Mouse (Mus musculus) midbrain, embryonic 12.5 days (tissue): ENCODE measurements around the gene Sept4. TPM values are rescaled to one million over a fixed set of nuclear protein-coding genes. Genes with fewer than 3 reads are reported as not detected.

Experiments used
- ATAC-seq: fragments of 200-750 bp; cut with Nextera tagmentation; 2 replicates; pipeline ENCODE4 v1.8.0; 2017; ENCODE audit warnings: low read depth, moderate TSS enrichment, moderate library complexity; ENCODE audit not compliant: low FRiP score
- H3K27ac ChIP-seq: fragments of 300-500 bp; sonication (generic); replicated peaks from 2 replicates; pipeline ENCODE4 v1.5.1; 2016; ENCODE audit warnings: mild to moderate bottlenecking
- H3K27me3 ChIP-seq: fragments of 300-500 bp; sonication (generic); 2 replicates; pipeline ENCODE4 v1.6.1; 2016; ENCODE audit warnings: mild to moderate bottlenecking
- H3K36me3 ChIP-seq: fragments of 300-500 bp; sonication (generic); 2 replicates; pipeline ENCODE4 v1.6.1; 2016
- H3K4me1 ChIP-seq: fragments of 300-500 bp; sonication (generic); 2 replicates; pipeline ENCODE4 v1.6.1; 2016
- H3K4me2 ChIP-seq: fragments of 300-500 bp; sonication (generic); replicated peaks from 2 replicates; pipeline ENCODE4 v1.6.1; 2016; ENCODE audit warnings: mild to moderate bottlenecking, moderate library complexity
- H3K4me3 ChIP-seq: fragments of 300-500 bp; sonication (generic); 2 replicates; pipeline ENCODE4 v1.5.1; 2016; ENCODE audit warnings: mild to moderate bottlenecking
- H3K9ac ChIP-seq: fragments of 300-500 bp; sonication (generic); replicated peaks from 2 replicates; pipeline ENCODE4 v1.6.1; 2016; ENCODE audit warnings: mild to moderate bottlenecking, moderate library complexity
- H3K9me3 ChIP-seq: fragments of 300-500 bp; sonication (generic); 2 replicates; pipeline ENCODE4 v1.6.1; 2016; ENCODE audit warnings: mild to moderate bottlenecking
- WGBS: fragments of 180-500 bp; shearing (Covaris S2); methylation state at CpG from one replicate; pipeline ENCODE4 v1.1.7; 2016; 5-methylcytosine and 5-hydroxymethylcytosine counted together
- polyA plus RNA-seq: library from polyadenylated mRNA; unstranded; fragments of >200 nt; fragmentation: Nextera tagmentation; extraction: Ambion mirVana; gene quantifications from 2 replicates; pipeline ENCODE4 v1.2.1, GENCODE M21; 2016

Sept4 gene
- polyA plus RNA-seq, 1 experiment from 2014 or later, result 12.5 TPM

DNA sequence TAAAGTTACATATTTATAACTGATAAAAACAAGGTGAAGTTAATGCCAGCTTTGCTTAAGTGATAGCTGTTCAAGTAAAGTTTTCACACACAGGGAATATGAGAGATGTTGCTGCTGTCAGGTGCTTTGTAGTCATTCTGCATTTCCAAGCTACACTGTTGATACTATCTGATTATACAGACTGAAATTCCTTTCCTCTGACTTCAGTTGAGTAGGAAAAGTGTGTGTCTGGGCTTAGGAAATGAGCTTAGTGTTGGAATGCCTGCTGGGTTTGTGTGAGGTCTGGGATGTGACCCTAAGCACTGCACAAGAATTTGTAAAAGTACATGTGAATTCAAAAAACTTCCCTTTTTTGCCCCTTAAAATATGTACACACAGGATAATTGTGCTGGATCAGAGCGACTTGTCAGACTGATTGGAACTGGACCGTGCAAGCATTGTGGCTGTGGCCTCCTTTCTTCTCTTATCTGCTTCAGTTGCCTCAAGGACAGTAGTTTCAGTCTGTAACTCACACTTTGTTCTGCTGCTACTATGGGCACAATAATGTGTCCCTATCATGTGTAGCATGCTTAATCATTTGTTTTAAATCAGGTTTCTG, 13.5 kb upstream of the Sept4 start:
- Histone ChIP-seq H3K4me1 (peaks cover 6% of the 10 kb centered on the region; the same call in 1 of the 2 replicates), H3K9ac (no peak overlapping the region), H3K27me3 (no peaks in the 10 kb centered on the region), H3K36me3 (no peaks in the 10 kb centered on the region), H3K4me2 (no peak overlapping the region), H3K4me3 (no peak overlapping the region), H3K27ac (no peak overlapping the region), H3K9me3 (no peaks in the 10 kb centered on the region)
- 33% methylated on average over 2 of the region's 2 CpGs for WGBS
- no peak for ATAC-seq

DNA sequence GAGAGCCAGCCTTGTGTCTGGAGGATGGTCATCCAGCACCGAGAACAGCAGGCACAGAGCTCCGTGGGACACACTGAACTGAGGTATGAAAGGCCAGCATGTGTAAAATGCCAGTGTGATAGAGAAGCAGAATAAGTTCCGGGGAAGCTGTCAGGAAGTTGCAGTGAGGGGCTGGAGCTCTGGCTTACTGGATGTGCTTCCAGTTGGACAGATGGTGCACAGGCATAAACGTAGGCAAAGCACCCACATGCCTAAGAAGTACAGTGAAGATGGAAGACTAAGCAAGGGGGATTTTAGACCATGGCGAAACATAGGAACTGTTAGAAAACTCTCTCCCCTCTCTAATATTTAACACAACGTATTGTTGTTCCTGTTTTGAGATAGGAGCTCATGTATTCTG, 7.5 kb upstream of the Sept4 start:
- Histone ChIP-seq H3K36me3 (no peaks in the 10 kb centered on the region), H3K27ac (no peak overlapping the region), H3K9ac (no peak overlapping the region), H3K4me2 (no peak overlapping the region), H3K4me1 (no peaks in the 10 kb centered on the region), H3K27me3 (no peaks in the 10 kb centered on the region), H3K9me3 (no peaks in the 10 kb centered on the region), H3K4me3 (no peak overlapping the region)
- 83% methylated on average over 6 of the region's 6 CpGs for WGBS
- no peak for ATAC-seq

DNA sequence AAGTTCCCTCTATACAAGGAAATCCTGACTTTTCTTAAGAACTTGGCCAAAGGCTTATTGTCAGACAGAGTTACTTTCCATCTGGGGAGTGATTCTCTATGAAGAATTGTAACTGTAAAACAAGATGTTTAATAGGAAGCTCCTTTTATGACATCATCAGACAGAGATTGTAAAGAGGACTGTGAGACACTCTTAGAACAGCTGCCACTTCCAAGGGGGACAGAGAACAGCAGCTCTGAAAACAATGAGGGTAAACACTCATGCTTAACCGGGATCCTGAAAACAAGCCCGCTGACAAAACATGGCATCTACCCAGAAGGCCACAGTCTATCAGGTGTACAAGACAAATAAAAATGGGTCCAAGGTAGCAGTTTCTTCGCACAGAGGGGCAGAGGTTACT, 2.2 kb upstream of the Sept4 start, which contains the start of gene Gm11492:
Gene Gm11492, plus strand, starts transcription at position 153 of the 400 bp plus-strand sequence.
- Histone ChIP-seq H3K4me2 (no peak within 1 kb of the TSS), H3K27me3 (no peaks in the 10 kb centered on the region), H3K4me1 (no peaks in the 10 kb centered on the region), H3K9me3 (no peaks in the 10 kb centered on the region), H3K9ac (no peak within 1 kb of the TSS), H3K27ac (no peak within 1 kb of the TSS), H3K36me3 (no peaks in the 10 kb centered on the region), H3K4me3 (no peak within 1 kb of the TSS)
- no peak for ATAC-seq
- WGBS, result 82% methylated on average over 3 of the region's 3 CpGs

DNA sequence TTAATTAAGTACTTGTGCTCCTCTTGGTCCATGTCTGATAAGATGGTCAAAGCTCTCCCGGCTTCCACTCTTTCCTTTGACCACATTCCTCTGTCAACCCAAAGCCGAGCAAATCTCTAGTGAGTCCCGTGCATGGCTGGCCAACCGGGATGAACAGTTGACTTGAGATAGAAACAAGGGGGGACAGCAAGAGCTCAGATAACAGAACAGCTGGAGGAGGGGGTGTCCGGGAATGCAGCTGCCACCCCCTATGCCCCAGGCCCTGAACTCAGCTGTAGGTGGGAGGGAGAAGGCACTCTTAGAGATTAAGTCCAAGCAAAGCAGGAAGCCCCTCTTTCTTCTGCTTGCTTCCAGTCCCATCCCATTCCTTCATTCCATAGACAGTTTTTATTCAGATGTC, 2.0 kb downstream of the Sept4 start:
- no peak overlapping the region for H3K27ac ChIP-seq
- WGBS, result 51% methylated on average over 5 of the region's 5 CpGs
- 0 out of 2 replicates have a peak, but pooled peaks cover 3% of the 10 kb centered on the region for H3K4me1 ChIP-seq
- no peak overlapping the region for H3K4me2 ChIP-seq
- no peaks in the 10 kb centered on the region for H3K9me3 ChIP-seq
- no peaks in the 10 kb centered on the region for H3K27me3 ChIP-seq
- H3K4me3 ChIP-seq, result no peak overlapping the region
- no peaks in the 10 kb centered on the region for H3K36me3 ChIP-seq
- H3K9ac ChIP-seq, result no peak overlapping the region
- ATAC-seq, result no peak

DNA sequence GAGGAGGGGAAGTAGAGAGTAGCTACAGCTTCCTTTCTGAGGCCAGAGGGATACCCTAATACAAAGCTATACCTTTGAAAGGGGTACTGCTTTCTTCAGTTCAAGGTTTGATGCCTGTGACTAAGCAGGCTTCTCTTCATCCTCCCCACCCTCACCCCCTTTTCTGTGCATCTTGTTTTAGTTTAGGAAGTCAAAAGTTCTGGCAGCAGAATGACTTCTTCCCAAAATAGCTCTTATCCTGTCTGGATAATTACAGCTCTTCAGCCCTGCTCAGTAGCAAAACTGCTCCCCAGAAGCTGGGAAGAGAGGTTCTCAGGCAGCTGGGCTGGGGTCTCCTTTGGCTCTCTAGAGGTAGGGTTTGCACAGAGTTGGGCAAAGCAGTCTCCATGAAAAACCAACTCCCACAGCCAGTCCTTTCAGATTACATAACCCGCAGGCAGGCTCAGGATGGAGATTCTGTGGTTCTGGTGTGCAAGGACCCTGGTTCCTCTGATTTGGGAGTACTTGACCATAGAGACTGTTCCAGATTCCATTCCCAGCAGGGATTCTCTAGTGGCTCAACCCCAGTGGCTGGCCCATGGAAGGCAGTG, 2.8 kb downstream of the Sept4 start:
- Histone ChIP-seq H3K4me2 (no peak overlapping the region), H3K9ac (no peak overlapping the region), H3K4me1 (0 out of 2 replicates have a peak, but pooled peaks cover 3% of the 10 kb centered on the region), H3K9me3 (no peaks in the 10 kb centered on the region), H3K27ac (no peak overlapping the region), H3K36me3 (no peaks in the 10 kb centered on the region), H3K4me3 (no peak overlapping the region), H3K27me3 (0 out of 2 replicates have a peak, but pooled peaks cover 3% of the 10 kb centered on the region)
- ATAC-seq, result no peak
- 93% methylated on average over 1 of the region's 1 CpGs for WGBS

DNA sequence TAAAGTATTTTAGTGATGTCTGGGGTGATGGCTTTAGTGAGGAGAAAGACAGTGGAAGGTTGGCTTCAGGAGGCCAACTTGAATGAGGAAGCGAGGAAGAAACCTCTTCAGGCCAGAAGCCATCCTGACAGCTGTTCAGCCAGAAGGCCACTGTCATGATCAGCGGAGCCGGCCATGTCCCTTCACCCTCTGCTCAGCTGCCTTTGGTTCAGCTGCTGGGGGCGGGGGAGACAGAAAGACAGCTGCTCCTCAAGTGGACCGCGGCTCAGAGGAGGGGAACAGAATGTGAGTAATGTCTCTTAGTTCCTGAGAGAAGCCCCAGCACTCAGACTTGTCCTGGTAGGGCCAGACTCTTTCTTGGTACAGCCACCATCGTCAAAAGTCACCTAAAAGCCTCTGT, 5.0 kb downstream of the Sept4 start:
- 69% methylated on average over 7 of the region's 7 CpGs for WGBS
- H3K4me3 ChIP-seq, result no peak overlapping the region
- ATAC-seq, result no peak
- 0 out of 2 replicates have a peak, but pooled peaks cover 12% of the 10 kb centered on the region for H3K27me3 ChIP-seq
- H3K27ac ChIP-seq, result no peak overlapping the region
- H3K4me2 ChIP-seq, result no peak overlapping the region
- no peaks in the 10 kb centered on the region for H3K36me3 ChIP-seq
- H3K9me3 ChIP-seq, result no peaks in the 10 kb centered on the region
- no peak overlapping the region for H3K9ac ChIP-seq
- H3K4me1 ChIP-seq, result peaks cover 18% of the 10 kb centered on the region

DNA sequence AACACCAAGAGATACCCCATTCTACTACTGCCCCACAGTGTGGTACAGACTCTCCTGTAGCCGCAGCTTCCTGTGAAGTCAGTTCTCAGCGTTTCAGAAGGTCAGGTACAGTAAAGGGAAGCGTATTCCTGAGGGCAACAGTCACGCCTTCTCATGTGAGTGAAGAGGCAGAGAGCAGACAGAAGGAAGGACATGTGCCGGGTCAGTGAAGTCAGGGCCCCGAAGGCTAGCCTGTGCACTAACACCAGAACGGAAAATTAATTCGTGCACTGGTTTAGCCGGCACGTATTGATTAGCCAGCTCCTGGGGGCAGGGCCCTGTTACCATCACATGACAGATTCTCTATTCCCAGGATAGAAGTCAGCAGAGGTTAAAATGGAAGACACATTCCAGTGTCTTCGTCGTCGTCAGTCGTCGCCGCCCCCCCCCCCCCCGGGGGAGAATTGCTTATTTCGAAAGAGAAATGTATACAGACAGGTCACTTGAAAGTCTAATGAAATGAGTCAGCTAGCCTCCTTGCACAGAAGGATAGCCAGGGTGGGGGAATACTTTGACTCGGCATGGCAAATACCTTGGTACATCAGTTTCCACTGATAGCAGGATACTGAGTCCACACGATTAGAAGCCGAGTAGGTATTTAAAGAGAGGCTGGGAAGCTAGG, 5.9 kb downstream of the Sept4 start:
- Histone ChIP-seq H3K4me3 (no peak overlapping the region), H3K27me3 (peaks cover 15% of the 10 kb centered on the region; the same call in 1 of the 2 replicates), H3K36me3 (no peaks in the 10 kb centered on the region), H3K9ac (no peak overlapping the region), H3K4me1 (peaks cover 23% of the 10 kb centered on the region), H3K4me2 (no peak overlapping the region), H3K9me3 (no peaks in the 10 kb centered on the region), H3K27ac (no peak overlapping the region)
- 73% methylated on average over 21 of the region's 21 CpGs for WGBS
- no peak for ATAC-seq

DNA sequence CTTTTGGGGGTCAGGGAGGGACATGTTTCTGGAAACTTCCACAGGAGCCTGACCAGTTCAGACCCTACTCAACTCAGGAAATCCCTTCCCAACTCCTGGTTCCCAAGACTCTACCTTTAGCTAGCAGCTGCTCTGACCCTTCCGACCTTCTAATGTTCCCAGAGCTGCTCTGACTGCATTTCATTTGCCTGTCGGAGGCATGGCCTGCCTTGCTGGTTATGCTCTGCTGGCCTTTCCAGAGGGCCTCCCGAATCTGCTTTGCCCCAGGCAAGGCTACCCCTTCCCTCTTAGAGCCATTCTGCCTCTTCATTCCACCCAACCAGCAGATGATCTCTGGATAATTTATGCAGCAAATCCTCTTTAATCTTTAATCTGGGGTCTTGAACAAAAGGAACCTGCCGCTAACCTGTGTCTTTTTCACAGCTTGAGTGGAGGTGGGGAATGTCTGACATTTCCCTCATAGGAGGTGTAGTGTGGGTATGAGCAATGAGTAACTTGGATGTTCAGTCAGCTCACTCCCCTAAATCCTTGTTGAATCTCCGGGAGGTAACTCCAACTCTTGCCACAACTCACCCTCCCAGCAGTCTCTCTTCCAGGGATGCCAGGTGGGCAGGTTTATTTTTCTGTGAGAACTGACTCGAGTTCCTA, 9.0 kb downstream of the Sept4 start:
- Histone ChIP-seq H3K9me3 (no peaks in the 10 kb centered on the region), H3K36me3 (no peaks in the 10 kb centered on the region), H3K4me2 (peak overlapping the region; percentile 72), H3K4me1 (peaks cover 23% of the 10 kb centered on the region), H3K27ac (no peak overlapping the region), H3K27me3 (peaks cover 29% of the 10 kb centered on the region; the same call in 1 of the 2 replicates), H3K4me3 (peak overlapping the region; percentile 50), H3K9ac (peak overlapping the region; percentile 56; the same call in 1 of the 2 replicates)
- ATAC-seq, result no peak
- WGBS, result 6% methylated on average over 6 of the region's 6 CpGs

DNA sequence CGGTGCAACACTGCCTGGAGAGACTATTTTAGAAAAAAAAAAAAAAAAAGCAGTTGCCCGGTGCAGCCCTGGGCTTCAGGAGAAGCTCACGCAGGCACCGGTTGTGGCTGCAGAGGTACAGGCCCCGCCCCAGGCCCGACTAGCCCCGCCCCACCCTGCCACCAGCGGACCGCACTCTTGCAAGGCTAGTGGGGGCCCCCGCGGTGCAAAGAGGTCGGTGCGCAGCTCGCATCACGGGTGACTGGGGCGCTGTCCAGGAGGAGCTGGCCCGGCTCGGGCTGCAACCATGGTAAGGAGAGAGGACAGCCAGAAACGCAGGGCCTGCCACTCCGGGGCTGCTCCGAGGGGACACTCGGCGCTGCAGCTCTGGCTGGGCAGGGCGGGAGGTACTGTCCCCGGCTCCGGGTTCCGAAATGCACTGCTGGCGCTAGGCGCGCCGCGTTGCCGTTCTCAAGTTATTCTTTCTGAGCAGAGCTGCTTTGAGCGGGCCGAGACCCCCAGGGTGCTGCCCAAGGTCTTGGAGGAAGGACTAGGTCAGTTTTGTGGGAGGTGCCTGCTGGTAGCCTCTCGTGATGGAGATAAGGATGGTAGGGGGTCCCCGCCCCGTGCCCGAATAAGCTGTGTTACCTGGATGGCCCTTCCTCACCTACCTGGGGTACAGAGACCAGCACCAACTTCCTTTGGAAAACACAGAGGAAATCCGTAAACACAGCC, 9.7 kb downstream of the Sept4 start:
- peak overlapping the region; percentile 50 for H3K4me3 ChIP-seq
- peaks cover 29% of the 10 kb centered on the region; the same call in 1 of the 2 replicates for H3K27me3 ChIP-seq
- under 1% methylated on average over 40 of the region's 40 CpGs for WGBS
- 0 out of 2 replicates have a peak overlapping the region, but pooled peaks have one; percentile 43 for H3K27ac ChIP-seq
- H3K4me2 ChIP-seq, result peak overlapping the region; percentile 72
- peaks cover 23% of the 10 kb centered on the region for H3K4me1 ChIP-seq
- ATAC-seq, result peak; percentile 71; the same call in 1 of the 2 replicates
- H3K36me3 ChIP-seq, result no peaks in the 10 kb centered on the region
- no peaks in the 10 kb centered on the region for H3K9me3 ChIP-seq
- peak overlapping the region; percentile 56 for H3K9ac ChIP-seq

DNA sequence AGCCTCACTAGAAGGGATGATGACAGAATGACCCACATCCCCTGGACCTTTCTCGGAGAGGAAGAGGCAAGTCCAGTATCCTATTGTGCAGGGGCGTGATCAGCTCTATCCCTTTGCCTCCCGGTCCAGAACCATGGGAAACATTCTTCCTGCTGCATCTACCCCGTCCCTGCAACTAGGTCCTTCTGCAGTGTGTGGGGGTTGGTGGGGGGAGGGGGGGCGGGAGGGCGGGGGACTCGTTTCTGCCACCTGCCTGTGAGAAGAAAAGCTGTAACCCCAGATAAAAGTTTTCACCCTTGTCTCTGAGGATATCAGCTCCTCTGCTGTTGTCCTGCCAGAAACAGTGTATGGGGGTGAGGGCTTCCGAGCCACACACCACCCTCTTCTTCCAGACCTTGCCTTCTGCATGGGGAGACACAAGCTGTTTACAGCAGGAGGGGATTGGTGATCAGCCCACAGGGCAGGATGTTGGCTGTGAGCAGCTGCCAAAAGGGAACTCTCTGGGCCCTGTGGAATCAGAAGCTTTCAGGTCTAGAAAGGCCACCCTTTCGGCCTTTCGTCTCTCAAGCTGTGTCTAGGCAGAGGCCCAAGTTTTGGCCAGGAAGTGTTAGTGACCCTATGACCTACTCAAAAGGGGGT, 10.4 kb downstream of the Sept4 start:
- H3K9me3 ChIP-seq, result no peaks in the 10 kb centered on the region
- H3K9ac ChIP-seq, result peak overlapping the region; percentile 56
- peak overlapping the region; percentile 50 for H3K4me3 ChIP-seq
- no peaks in the 10 kb centered on the region for H3K36me3 ChIP-seq
- WGBS, result 15% methylated on average over 9 of the region's 10 CpGs
- H3K27ac ChIP-seq, result no peak overlapping the region; the same call in 1 of the 2 replicates
- peaks cover 22% of the 10 kb centered on the region for H3K4me1 ChIP-seq
- H3K27me3 ChIP-seq, result peaks cover 29% of the 10 kb centered on the region; the same call in 1 of the 2 replicates
- ATAC-seq, result peak; percentile 55; the same call in 1 of the 2 replicates
- peak overlapping the region; percentile 72 for H3K4me2 ChIP-seq

DNA sequence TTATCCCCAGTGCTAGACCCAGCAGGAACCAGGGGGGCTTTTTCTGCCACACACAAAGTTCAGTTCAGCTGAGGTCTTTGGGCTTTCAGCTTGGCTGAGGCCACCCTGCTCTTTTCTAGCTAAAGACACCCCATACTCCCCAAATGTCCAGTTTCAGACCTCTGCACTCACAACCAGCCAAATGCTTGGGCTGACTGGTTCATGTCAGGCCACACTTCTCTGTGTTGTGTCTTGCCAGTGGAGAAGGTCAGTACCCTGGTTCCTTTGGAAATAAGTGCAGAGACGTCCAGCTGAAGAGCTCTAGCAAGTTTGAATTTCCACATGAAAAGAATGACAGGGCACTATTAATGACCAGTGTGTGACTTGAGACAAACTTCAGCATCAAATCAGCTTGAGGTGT, 11.0 kb downstream of the Sept4 start:
- WGBS, result 30% methylated on average over 1 of the region's 1 CpGs
- peaks cover 20% of the 10 kb centered on the region for H3K4me1 ChIP-seq
- H3K27ac ChIP-seq, result no peak overlapping the region

More for the DNA sequence above, 11.0 kb downstream of the Sept4 start:
- Histone ChIP-seq H3K9me3 (no peaks in the 10 kb centered on the region), H3K9ac (no peak overlapping the region), H3K36me3 (no peaks in the 10 kb centered on the region), H3K27me3 (peaks cover 29% of the 10 kb centered on the region; the same call in 1 of the 2 replicates), H3K4me2 (no peak overlapping the region), H3K4me3 (no peak overlapping the region)
- no peak for ATAC-seq
